Mouse (Mus musculus) heart, adult 2 months (tissue): ENCODE measurements around the gene Sf1.

ENCODE experiments used
- CTCF ChIP-seq: fragments of 200-600 bp; IDR thresholded peaks from 2 replicates; pipeline ENCODE4 v1.8.1; 2022; ENCODE audit warnings: antibody characterized with exemption, mild to moderate bottlenecking, moderate library complexity
- POLR2A ChIP-seq: fragments of 200-500 bp; IDR thresholded peaks from 2 replicates; pipeline ENCODE4 v1.6.1; 2011; ENCODE audit warnings: mild to moderate bottlenecking, low read depth, low read length, control low read depth; ENCODE audit not compliant: insufficient read depth

DNA sequence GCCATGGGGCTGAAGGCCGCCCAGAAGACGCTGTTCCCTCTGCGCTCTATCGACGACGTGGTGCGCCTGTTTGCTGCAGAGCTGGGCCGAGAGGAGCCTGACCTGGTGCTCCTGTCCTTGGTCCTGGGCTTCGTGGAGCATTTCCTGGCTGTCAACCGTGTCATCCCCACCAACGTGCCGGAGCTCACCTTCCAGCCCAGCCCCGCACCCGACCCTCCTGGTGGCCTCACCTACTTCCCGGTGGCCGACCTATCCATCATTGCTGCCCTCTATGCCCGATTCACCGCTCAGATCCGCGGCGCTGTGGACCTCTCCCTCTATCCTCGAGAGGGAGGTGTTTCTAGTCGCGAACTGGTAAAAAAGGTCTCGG is 28.0 kb upstream of the Sf1 start:
- TF ChIP-seq CTCF (no peak), POLR2A (no peak)
